Mouse (Mus musculus): ENCODE results near the gene Tspan13. TPM values are rescaled to one million over a fixed set of nuclear protein-coding genes. Genes with fewer than 3 reads are reported as not detected.

Gene Tspan13
- total RNA-seq, 1 experiment from 2014 or later = 237 TPM

GRCm38 (mm10) chr12:35992711-35993110, 49.6 kb downstream of the Tspan13 start, which contains the start of gene Agr2:
TSS of gene Agr2 (plus strand) at chr12:35992907.
- ATAC-seq (ENCODE audit: extremely low read depth, insufficient number of reproducible peaks, low FRiP score, poor library complexity, severe bottlenecking) = no peak

GRCm38 (mm10) chr12:35984743-35985142, 57.6 kb downstream of the Tspan13 start:
- no peak for ATAC-seq (ENCODE audit: extremely low read depth, insufficient number of reproducible peaks, low FRiP score, poor library complexity, severe bottlenecking)

- ATAC-seq (ENCODE audit: extremely low read depth, insufficient number of reproducible peaks, low FRiP score, poor library complexity, severe bottlenecking) = peak; percentile 93
These were observed 58.8 kb downstream of the Tspan13 start for GRCm38 (mm10) chr12:35983472-35983871.

GRCm38 (mm10) chr12:35981732-35982360, 60.5 kb downstream of the Tspan13 start:
- no peak; the same call in 1 of the 2 replicates for ATAC-seq (ENCODE audit: extremely low read depth, insufficient number of reproducible peaks, low FRiP score, poor library complexity, severe bottlenecking)

GRCm38 (mm10) chr12:35979625-35980024, 62.7 kb downstream of the Tspan13 start:
- no peak for ATAC-seq (ENCODE audit: extremely low read depth, insufficient number of reproducible peaks, low FRiP score, poor library complexity, severe bottlenecking)

GRCm38 (mm10) chr12:35977633-35978246, 64.6 kb downstream of the Tspan13 start:
- no peak for ATAC-seq (ENCODE audit: extremely low read depth, insufficient number of reproducible peaks, low FRiP score, poor library complexity, severe bottlenecking)

- ATAC-seq (ENCODE audit: extremely low read depth, insufficient number of reproducible peaks, low FRiP score, poor library complexity, severe bottlenecking) = no peak
These were observed 66.4 kb downstream of the Tspan13 start for GRCm38 (mm10) chr12:35975898-35976297.

- no peak for ATAC-seq (ENCODE audit: extremely low read depth, insufficient number of reproducible peaks, low FRiP score, poor library complexity, severe bottlenecking)
These were observed 75.5 kb downstream of the Tspan13 start for GRCm38 (mm10) chr12:35966768-35967141.

GRCm38 (mm10) chr12:35966098-35966767, 76.1 kb downstream of the Tspan13 start:
- ATAC-seq (ENCODE audit: extremely low read depth, insufficient number of reproducible peaks, low FRiP score, poor library complexity, severe bottlenecking) = no peak

Other genes with a start within 250 kb of the Tspan13 start
- not detected in 2 replicates for gene Agr3, start 116.9 kb downstream of the Tspan13 start, total RNA-seq (2017)
- gene Agr2, start 49.6 kb downstream of the Tspan13 start, total RNA-seq (2017) = not detected in 2 replicates
- 15.5 and 16.6 TPM in 2 replicates for gene Ankmy2, start 114.6 kb upstream of the Tspan13 start, total RNA-seq (2017)
- gene Bzw2, start 115.6 kb upstream of the Tspan13 start, total RNA-seq (2017) = 12.7 and 20.3 TPM in 2 replicates
- not detected in 2 replicates for gene Lrrc72, start 210.9 kb upstream of the Tspan13 start, total RNA-seq (2017)

All from neutrophil, adult 5-6 weeks (primary cell).